Mouse (Mus musculus) thymus, adult 18-20 months (tissue): ENCODE data around the gene Iqschfp.

Experiments used
- DNase-seq, 2 experiments: peaks; one replicate each; pipeline ENCODE4 v3.0.0; 2022; ENCODE audit warnings: mixed read lengths in 2 of 2

Gene Iqschfp

DNA sequence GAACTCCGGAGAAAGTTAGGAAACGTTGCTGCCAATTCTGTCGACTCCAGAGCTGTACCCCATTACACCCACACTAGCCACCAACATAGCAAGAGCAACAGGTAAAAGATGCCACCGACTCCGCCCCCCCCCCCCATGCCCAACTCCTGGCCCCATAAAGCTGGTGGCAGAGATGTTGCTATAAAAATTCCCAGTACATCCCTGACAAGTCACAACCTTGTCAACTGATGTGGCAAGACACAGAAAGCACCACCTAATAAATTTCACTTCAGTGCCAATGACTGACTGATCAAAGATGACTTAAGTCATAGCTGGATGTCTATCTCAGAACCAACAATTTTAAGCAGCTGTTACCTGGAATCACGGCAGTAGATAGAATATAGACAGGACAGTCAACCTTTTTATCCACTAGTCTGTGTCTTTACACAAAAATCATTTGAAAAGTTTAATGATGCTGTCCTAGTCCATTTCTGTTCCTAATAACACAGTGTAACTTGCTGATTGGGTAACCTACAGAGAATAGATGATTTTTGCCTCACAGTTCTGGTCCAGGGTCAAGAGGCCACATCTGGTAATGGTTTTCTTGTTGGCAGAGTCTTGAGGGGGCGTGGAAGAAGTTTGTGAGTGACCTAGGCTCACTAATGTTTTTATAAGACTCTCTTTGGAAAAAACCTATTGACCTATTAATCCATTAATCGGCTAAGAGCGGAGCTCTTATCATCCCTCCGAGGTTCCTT, 561.9 kb downstream of the Iqschfp start:
- DNase-seq = no peak

DNA sequence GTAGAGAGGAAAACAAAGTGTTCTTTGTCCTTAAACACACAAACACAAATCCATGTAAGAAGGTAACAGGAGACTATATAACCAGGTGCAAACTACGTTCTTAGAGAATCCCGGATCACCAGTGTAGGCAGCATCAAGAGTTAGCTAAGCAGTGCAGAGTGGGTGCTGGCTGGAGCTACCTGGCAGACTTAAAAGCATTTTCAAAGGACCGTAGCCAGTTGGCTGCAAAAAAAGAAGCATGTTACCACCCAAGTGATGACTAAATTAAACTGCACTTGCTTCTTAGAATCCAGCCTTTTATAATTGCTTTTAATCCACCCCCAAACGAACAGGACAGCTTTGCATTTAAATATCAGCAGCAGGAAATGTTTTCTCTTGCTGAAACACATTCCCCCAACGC, 574.6 kb downstream of the Iqschfp start:
- no peak for DNase-seq

GRCm38 (mm10) chr3:68467941-68468687, 576.1 kb downstream of the Iqschfp start:
- no peak for DNase-seq

- DNase-seq = no peak
Measured at GRCm38 (mm10) chr3:68469643-68470042, 577.6 kb downstream of the Iqschfp start.

DNA sequence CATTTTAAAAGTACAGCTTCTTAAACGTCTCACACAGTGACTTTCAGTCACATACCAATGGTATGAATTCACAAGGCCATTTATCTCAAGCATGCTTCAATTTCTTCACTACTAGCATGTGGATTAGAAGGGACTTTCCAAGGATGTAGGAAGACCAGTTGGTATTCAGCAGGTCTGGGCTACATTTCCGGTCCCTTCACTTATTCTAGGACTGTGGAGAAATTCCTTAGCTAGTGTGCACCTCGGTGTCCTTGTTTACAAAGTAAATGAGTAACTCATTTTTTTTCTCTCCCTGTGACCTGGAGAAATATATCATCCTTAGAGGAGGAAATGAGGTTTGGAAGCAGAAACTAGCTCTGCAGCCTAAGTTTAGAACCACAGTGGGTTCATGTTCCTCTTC, 578.0 kb downstream of the Iqschfp start:
- DNase-seq = no peak

- DNase-seq = no peak
Measured at GRCm38 (mm10) chr3:68470622-68471021, 578.6 kb downstream of the Iqschfp start.

DNA sequence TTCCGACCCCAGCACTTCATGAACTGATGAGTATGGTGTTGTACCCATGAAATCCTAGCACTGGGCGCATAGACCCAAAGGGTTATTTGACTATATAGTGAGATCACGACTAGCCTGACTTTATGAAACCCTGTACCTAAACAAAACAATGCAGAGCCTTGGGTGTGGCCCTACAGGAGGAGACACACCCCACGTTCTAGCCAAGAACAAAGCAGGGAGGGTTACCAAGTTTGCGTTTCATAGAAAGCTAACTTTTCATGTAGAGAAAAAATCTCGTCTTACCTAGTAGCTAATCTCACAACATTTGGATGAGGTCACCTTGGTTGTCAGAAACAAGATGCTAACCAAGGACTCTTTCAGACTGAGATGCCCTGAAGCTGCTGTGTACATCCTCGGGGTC, 584.3 kb downstream of the Iqschfp start:
- DNase-seq = no peak

DNA sequence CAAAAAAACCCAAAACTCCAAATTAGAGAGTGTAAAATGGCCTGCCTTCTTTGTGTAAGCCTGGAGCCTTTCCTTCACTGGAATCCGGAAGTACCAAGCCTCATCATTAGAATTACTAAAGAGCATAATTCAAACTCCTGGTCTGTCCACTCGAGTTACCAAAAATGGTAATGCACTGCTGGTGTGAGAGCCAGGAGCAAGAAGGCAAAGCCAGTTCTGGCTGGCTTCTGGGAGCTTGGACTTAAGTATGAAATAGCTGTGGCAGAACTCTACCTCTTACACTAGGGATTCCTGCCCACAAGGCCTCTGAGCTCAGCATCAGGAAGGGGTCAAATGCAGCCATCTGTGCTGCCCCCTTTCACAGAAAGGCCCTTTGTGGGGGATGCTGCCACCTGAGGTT, 585.4 kb downstream of the Iqschfp start:
- no peak for DNase-seq

DNA sequence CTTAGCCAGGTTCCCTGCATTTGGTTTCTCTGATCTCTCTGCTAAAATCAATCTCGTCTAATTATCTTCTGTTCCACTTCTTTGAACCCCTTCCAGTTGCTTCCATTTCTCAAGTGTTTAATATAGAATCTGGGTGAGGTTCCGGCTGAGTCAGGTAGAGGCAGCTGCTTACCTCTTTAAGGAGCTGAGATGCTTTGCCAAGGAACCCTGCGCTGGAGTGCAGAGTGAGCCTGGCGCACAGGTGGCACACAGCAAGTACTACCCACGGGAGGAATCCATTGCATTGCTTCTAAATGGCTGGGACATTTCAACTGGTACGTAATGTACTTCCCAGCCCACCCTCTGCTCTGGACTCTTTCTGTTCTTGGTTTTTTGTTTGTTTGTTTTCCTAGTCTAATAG, 587.2 kb downstream of the Iqschfp start:
- DNase-seq = no peak

DNA sequence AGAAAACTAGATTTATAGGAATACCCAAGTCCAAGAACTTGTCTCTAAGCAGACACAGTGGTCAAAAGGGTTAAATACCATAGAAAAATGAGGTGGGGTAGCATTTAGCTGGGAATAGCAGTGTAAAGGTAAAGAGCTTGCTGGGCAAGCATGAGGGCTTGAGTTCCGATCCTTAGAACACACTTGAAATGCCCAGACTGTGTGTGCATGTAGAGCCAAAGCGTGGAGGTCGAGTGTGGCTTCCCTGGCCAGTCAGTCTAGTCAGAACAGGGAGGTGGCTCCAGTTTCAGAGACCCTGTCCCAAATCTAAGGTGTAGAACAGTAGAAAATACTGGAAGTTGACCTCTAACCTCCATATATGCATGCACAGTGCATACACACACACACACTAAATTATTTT, 591.5 kb downstream of the Iqschfp start:
- no peak for DNase-seq

DNA sequence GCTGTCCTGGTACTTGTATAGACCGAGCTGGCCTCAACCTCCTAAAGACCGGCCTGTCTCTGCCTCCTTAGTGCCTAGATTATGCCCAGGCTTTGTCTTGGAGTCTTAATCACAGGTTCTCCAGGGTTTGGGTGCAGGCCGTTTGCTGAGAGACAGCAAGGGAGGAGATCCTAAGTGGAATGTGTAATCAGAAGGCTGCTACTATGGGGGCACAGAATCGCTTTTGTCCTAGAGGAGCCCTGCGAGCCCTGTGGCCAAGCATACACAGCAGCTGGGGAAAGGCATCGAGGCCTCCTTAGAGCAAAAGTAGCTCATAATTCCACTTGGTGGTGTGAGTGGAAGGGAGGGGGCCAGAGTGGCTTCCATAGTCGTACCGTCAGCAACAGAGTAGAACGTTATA, 592.0 kb downstream of the Iqschfp start:
- no peak for DNase-seq

GRCm38 (mm10) chr3:68484561-68484960, 592.5 kb downstream of the Iqschfp start:
- DNase-seq = no peak

GRCm38 (mm10) chr3:68487621-68488020, 595.6 kb downstream of the Iqschfp start:
- no peak for DNase-seq

DNA sequence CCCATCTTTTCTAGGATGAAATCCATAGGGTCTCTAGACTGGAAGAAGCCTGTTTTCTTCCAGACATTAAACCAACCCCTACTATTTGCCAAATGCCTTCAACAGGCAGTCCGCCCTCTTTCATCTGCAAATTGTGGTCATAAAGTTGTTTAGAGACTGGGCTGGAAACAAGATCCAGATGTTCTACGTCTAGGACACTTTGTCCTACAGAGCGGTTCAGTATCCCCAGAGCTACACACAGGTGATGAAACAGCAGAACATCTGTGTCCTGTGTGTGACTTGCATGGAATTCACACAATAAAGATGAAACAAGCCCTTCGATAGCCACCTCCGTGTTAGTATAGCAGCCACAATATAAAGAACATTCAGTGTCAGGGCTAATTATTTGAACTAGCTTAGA, 596.3 kb downstream of the Iqschfp start:
- no peak for DNase-seq

- DNase-seq = no peak
Measured at GRCm38 (mm10) chr3:68491516-68491915, 599.5 kb downstream of the Iqschfp start.

- no peak for DNase-seq
Measured at GRCm38 (mm10) chr3:68492066-68492465, 600.0 kb downstream of the Iqschfp start.

DNA sequence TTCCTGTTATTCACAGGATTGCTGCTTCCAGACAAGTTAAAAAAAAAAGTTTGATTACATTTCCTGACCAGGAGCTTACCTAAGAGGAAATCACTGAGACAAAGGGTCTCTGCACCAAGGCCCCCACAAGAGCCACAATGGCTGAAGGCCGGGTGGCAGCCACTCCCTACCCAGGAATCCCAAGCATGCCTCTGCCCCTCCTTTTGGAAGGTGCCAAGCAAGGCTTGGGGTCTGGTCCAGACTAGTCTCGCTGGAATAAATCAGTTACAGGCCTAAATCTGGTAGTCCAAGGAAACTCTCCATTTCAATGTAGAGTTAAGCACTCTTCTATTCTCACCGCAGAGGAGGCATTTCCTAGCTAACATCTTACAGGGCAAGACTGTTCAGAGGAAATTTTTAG, 600.5 kb downstream of the Iqschfp start:
- DNase-seq = no peak

DNA sequence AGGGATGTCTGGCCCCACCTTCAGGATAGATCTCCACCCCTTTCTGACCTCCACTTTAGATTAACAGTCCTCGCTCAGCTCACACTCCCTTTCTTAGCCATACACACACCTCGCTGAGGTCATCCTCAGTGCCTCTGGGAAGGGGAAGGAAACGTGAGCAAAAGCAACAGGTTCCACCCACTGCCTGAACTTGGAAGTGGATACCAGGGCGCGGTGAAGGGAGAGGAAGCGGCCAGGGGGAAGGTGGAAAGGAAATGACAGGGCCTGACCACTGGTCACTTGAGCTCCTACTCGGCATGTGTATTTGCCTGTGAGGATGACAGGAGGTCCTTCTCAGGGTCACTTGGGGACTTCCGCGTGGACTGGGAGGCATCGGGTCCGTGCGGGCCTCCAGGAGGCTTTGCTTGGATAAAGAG, 601.1 kb downstream of the Iqschfp start:
- no peak for DNase-seq

GRCm38 (mm10) chr3:68493586-68494295, 601.7 kb downstream of the Iqschfp start:
- peak; percentile 5 to 10 for DNase-seq

- peak in 1 of 2 experiments; percentile 4 for DNase-seq
Measured at GRCm38 (mm10) chr3:68494296-68495095, 602.5 kb downstream of the Iqschfp start.

DNA sequence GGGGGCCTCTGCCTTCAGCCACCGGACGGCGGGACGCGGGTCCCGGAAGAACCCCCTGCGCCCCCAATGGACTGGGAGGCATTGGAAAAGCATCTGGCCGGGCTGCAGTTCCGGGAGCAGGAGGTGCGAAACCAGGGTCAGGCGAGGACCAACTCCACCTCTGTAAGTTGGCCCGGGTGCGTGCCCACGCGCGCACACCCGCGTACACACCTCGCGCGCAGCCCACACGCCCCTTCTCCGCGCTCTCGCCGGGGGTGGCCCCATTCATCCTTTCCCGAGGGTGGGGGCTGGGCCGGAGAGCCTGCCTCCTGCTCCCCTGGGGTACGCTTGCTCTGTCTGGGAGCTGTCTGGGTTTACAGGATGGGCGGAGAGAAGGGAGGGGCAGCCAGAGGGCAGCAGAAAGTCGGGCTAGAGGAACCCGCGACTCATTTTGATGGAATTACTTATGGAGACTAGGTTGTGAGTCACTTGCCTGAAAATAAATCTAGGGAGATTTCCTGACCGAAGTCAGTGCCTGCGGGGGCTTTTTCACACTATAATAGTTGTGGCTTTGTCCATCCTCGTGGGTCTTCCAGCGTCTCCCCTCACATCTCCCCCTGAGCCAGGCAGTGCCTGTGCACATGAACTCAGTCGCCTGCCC, 603.2 kb downstream of the Iqschfp start:
- peak in 1 of 2 experiments; percentile 1 for DNase-seq

DNA sequence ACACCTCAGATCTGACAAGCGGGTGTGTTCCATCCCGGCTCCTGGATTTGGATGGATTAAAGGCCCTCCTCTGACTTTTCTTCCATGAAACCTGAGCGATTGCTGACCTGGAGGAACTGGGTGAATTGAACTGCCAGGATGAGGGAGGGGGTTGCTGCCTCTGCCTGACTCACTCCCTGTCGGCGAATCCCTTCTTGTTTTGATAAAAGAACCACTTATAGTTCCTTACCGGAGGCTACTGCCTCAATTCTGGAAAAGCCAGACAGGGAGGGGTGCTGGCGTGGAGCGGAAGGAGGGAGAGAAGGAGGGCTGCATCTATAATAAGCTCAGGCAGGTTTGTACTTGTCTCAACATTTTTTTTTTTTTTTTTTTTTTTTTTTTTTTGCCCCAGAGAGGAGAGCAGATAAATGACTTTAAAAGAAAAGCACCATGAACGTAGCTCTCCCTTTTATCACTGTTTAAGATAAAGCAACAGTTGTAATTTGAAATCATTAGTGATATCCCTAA, 603.8 kb downstream of the Iqschfp start:
- DNase-seq = no peak
